ENCODE assay signal across 28 mouse cellular contexts in genomic region chr3:63070786-63071185, GRCm38 (mm10).
A peak's percentile ranks its signal among the peaks of the same experiment; 100 is the strongest.
DNase-seq lines count a peak whose midpoint lies in the region; ATAC-seq and TF ChIP-seq lines count a peak whose summit lies in the region.
"Had no signal": no experiment of that assay in that cellular context is flagged by ENCODE, and none has a peak within 500 bp of the region (broad histone marks: within the 10 kb centered on the region; RNA-seq: fewer than 3 reads in every experiment).

No protein-coding gene starts in this region.

- peak; percentile 40 for TF ChIP-seq CTCF in Patski (IDR thresholded peaks at IDR 0.05)

- H3K27me3 ChIP-seq in embryonic facial prominence, embryonic 11.5 days (ENCODE audit: control insufficient read depth, insufficient read depth, low read length) = no peaks in the 10 kb centered on the region
- no peaks in the 10 kb centered on the region for H3K27me3 ChIP-seq in embryonic facial prominence, embryonic 10.5 days (replicated peaks; ENCODE audit: low read depth, poor library complexity, severe bottlenecking)
- no peaks in the 10 kb centered on the region for H3K27me3 ChIP-seq in midbrain, embryonic 11.5 days (ENCODE audit: control insufficient read depth, insufficient read depth, low read length)
- H3K27me3 ChIP-seq in midbrain, embryonic 16.5 days (ENCODE audit: control insufficient read depth, insufficient read depth, low read depth, low read length) = no peaks in the 10 kb centered on the region
- H3K27me3 ChIP-seq in Patski = peaks cover 3% of the 10 kb centered on the region
- H3K27me3 ChIP-seq in embryonic facial prominence, embryonic 14.5 days (replicated peaks; ENCODE audit: control insufficient read depth, insufficient read depth, low read length) = no peaks in the 10 kb centered on the region
- H3K27me3 ChIP-seq: CH12.LX; embryonic facial prominence, embryonic 15.5 days; forebrain, embryonic 12.5 days had no signal

- in situ Hi-C loops in Patski (cut with MboI; ENCODE audit: low pct_unique_long_range_greater_than_20kb) = no loop called here

- 0 out of 2 replicates have a peak, but pooled peaks have one; percentile 34 for ATAC-seq in embryonic facial prominence, embryonic 11.5 days (replicated peaks; ENCODE audit: insufficient number of reproducible peaks, low FRiP score, low TSS enrichment, low read depth)
- ATAC-seq in midbrain, embryonic 11.5 days (ENCODE audit: low FRiP score) = no peak
- no peak for ATAC-seq in midbrain, embryonic 16.5 days
- no peak for ATAC-seq in Patski
- ATAC-seq in embryonic facial prominence, embryonic 14.5 days (ENCODE audit: low read depth) = no peak
- ATAC-seq: CD4-positive, CD25-positive, alpha-beta regulatory T cell, adult 4 months; forebrain, embryonic 14.5 days; forebrain, embryonic 16.5 days had no signal

- H3K27ac ChIP-seq in embryonic facial prominence, embryonic 11.5 days (replicated peaks; ENCODE audit: low read depth, low read length) = no peak overlapping the region
- no peak overlapping the region for H3K27ac ChIP-seq in embryonic facial prominence, embryonic 10.5 days (replicated peaks)
- no peak overlapping the region for H3K27ac ChIP-seq in midbrain, embryonic 11.5 days (ENCODE audit: low read depth, low read length)
- H3K27ac ChIP-seq in midbrain, embryonic 16.5 days (ENCODE audit: low read length) = no peak overlapping the region
- no peak overlapping the region for H3K27ac ChIP-seq in embryonic facial prominence, embryonic 14.5 days (replicated peaks; ENCODE audit: low read depth, low read length)
- H3K27ac ChIP-seq: embryonic facial prominence, embryonic 15.5 days; forebrain, embryonic 10.5 days; forebrain, embryonic 12.5 days had no signal

- H3K9ac ChIP-seq in embryonic facial prominence, embryonic 11.5 days (replicated peaks; ENCODE audit: low read length) = no peak overlapping the region
- H3K9ac ChIP-seq in midbrain, embryonic 11.5 days (ENCODE audit: low read length) = no peak overlapping the region
- no peak overlapping the region for H3K9ac ChIP-seq in midbrain, embryonic 16.5 days (ENCODE audit: low read depth, low read length)
- H3K9ac ChIP-seq in embryonic facial prominence, embryonic 14.5 days (ENCODE audit: low read depth, low read length) = no peak overlapping the region
- H3K9ac ChIP-seq: embryonic facial prominence, embryonic 15.5 days; forebrain, embryonic 12.5 days had no signal

- no peak for DNase-seq in embryonic facial prominence, embryonic 11.5 days (ENCODE audit: low spot score)
- no peak for DNase-seq in embryonic facial prominence, embryonic 10.5 days (ENCODE audit: low spot score)
- DNase-seq in midbrain, embryonic 11.5 days (ENCODE audit: low spot score, missing footprints) = peak; percentile 53
- no peak for DNase-seq in Patski (ENCODE audit: low read depth, low spot score)
- DNase-seq in embryonic facial prominence, embryonic 14.5 days (ENCODE audit: low spot score) = peak; percentile 6
- DNase-seq in gastrocnemius, postnatal 10 days = no peak
- DNase-seq in Muller cell, postnatal 12 days (ENCODE audit: inconsistent ontology term) = no peak
- DNase-seq: adrenal gland, adult 2 months; adrenal gland, postnatal 10 days; adrenal gland, postnatal 25 days; B cell, adult 2 months; cerebellum, adult 11 months; cerebellum, adult 18-20 months; cerebellum, adult 8-10 months; cerebellum, adult 9-11 months; cerebellum, postnatal 14 days; cerebellum, postnatal 36 days; embryo, embryonic 11 days had no signal

- H3K36me3 ChIP-seq in embryonic facial prominence, embryonic 11.5 days (replicated peaks; ENCODE audit: control insufficient read depth, insufficient read depth, low read depth, low read length) = no peaks in the 10 kb centered on the region
- H3K36me3 ChIP-seq in embryonic facial prominence, embryonic 10.5 days (replicated peaks) = no peaks in the 10 kb centered on the region
- no peaks in the 10 kb centered on the region for H3K36me3 ChIP-seq in midbrain, embryonic 11.5 days (ENCODE audit: control insufficient read depth, insufficient read depth, low read length)
- H3K36me3 ChIP-seq in midbrain, embryonic 16.5 days (ENCODE audit: control insufficient read depth, insufficient read depth, low read length) = no peaks in the 10 kb centered on the region
- H3K36me3 ChIP-seq in embryonic facial prominence, embryonic 14.5 days (ENCODE audit: control insufficient read depth, insufficient read depth, low read length) = no peaks in the 10 kb centered on the region
- H3K36me3 ChIP-seq: embryonic facial prominence, embryonic 15.5 days; forebrain, embryonic 10.5 days; forebrain, embryonic 12.5 days; G1E had no signal

- no peak overlapping the region for H3K4me2 ChIP-seq in embryonic facial prominence, embryonic 11.5 days (ENCODE audit: low read depth, low read length)
- H3K4me2 ChIP-seq in midbrain, embryonic 11.5 days = no peak overlapping the region
- H3K4me2 ChIP-seq in midbrain, embryonic 16.5 days (ENCODE audit: low read length) = no peak overlapping the region
- no peak overlapping the region for H3K4me2 ChIP-seq in embryonic facial prominence, embryonic 14.5 days (ENCODE audit: low read depth, low read length)
- H3K4me2 ChIP-seq: embryonic facial prominence, embryonic 15.5 days; forebrain, embryonic 12.5 days had no signal

- WGBS in embryonic facial prominence, embryonic 11.5 days = 87% methylated on average over 4 of the region's 4 CpGs
- 90% methylated on average over 4 of the region's 4 CpGs for WGBS in embryonic facial prominence, embryonic 10.5 days
- WGBS in midbrain, embryonic 11.5 days = 93% methylated on average over 4 of the region's 4 CpGs
- WGBS in midbrain, embryonic 16.5 days = 92% methylated on average over 4 of the region's 4 CpGs
- WGBS in embryonic facial prominence, embryonic 14.5 days = 70% methylated on average over 4 of the region's 4 CpGs

- H3K4me3 ChIP-seq in embryonic facial prominence, embryonic 11.5 days (ENCODE audit: low read depth, low read length) = no peak overlapping the region
- no peak overlapping the region for H3K4me3 ChIP-seq in embryonic facial prominence, embryonic 10.5 days
- no peak overlapping the region for H3K4me3 ChIP-seq in midbrain, embryonic 11.5 days (ENCODE audit: low read depth, low read length)
- no peak overlapping the region for H3K4me3 ChIP-seq in midbrain, embryonic 16.5 days (ENCODE audit: low read depth, low read length)
- no peak overlapping the region for H3K4me3 ChIP-seq in embryonic facial prominence, embryonic 14.5 days (ENCODE audit: low read depth, low read length)
- H3K4me3 ChIP-seq: embryonic facial prominence, embryonic 15.5 days; erythroblast, embryonic 14.5 days; forebrain, embryonic 10.5 days; forebrain, embryonic 12.5 days had no signal

- H3K4me1 ChIP-seq in embryonic facial prominence, embryonic 11.5 days (ENCODE audit: control insufficient read depth, insufficient read depth, low read length) = no peaks in the 10 kb centered on the region
- peaks cover 5% of the 10 kb centered on the region; the same call in 1 of the 2 replicates for H3K4me1 ChIP-seq in embryonic facial prominence, embryonic 10.5 days
- H3K4me1 ChIP-seq in midbrain, embryonic 11.5 days (ENCODE audit: control insufficient read depth, insufficient read depth, low read length) = no peaks in the 10 kb centered on the region
- no peaks in the 10 kb centered on the region for H3K4me1 ChIP-seq in midbrain, embryonic 16.5 days (ENCODE audit: control insufficient read depth, insufficient read depth, low read length)
- H3K4me1 ChIP-seq in embryonic facial prominence, embryonic 14.5 days (ENCODE audit: control insufficient read depth, insufficient read depth, low read length) = no peaks in the 10 kb centered on the region
- H3K4me1 ChIP-seq: embryonic facial prominence, embryonic 15.5 days; forebrain, embryonic 12.5 days had no signal

- POLR2A ChIA-PET in Patski (lab: Charles Lee) = no interaction called here

- CTCF ChIA-PET in Patski (lab: Charles Lee) = no interaction called here

- H3K9me3 ChIP-seq in embryonic facial prominence, embryonic 11.5 days (replicated peaks; ENCODE audit: control insufficient read depth, low read length) = no peaks in the 10 kb centered on the region
- no peaks in the 10 kb centered on the region for H3K9me3 ChIP-seq in embryonic facial prominence, embryonic 10.5 days
- no peaks in the 10 kb centered on the region for H3K9me3 ChIP-seq in midbrain, embryonic 11.5 days (ENCODE audit: control insufficient read depth, low read length)
- H3K9me3 ChIP-seq in midbrain, embryonic 16.5 days (replicated peaks; ENCODE audit: control insufficient read depth, low read length, poor library complexity, severe bottlenecking) = no peaks in the 10 kb centered on the region
- no peaks in the 10 kb centered on the region for H3K9me3 ChIP-seq in embryonic facial prominence, embryonic 14.5 days (ENCODE audit: control insufficient read depth, low read length)
- H3K9me3 ChIP-seq: embryonic facial prominence, embryonic 15.5 days; forebrain, embryonic 10.5 days; forebrain, embryonic 12.5 days had no signal

Comparison
In these comparisons a context has a peak if more than half of its experiments do, and no peak if none do; other contexts are left out.
1. DNase-seq: peak in midbrain, embryonic 11.5 days (single experiment) and embryonic facial prominence, embryonic 14.5 days (single experiment); none in embryonic facial prominence, embryonic 11.5 days (single experiment), embryonic facial prominence, embryonic 10.5 days (single experiment), Patski (single experiment), gastrocnemius, postnatal 10 days (single experiment) and Muller cell, postnatal 12 days (single experiment).